Mouse (Mus musculus) left cerebral cortex, adult 9 months (tissue): ENCODE measurements around the gene Gpr162.
A peak's percentile ranks its signal among the peaks of the same experiment; 100 is the strongest.
"Not testable (repeated sequence)": the region's sequence is repeated elsewhere in the genome, so short reads cannot be mapped to it uniquely, and the experiment has no call there.

Source experiments
- DNase-seq, 2 experiments: peaks; one replicate each; pipeline ENCODE4 v3.0.0; 2022; ENCODE audit warnings: low spot score in 2 of 2

The Gpr162 gene

DNA sequence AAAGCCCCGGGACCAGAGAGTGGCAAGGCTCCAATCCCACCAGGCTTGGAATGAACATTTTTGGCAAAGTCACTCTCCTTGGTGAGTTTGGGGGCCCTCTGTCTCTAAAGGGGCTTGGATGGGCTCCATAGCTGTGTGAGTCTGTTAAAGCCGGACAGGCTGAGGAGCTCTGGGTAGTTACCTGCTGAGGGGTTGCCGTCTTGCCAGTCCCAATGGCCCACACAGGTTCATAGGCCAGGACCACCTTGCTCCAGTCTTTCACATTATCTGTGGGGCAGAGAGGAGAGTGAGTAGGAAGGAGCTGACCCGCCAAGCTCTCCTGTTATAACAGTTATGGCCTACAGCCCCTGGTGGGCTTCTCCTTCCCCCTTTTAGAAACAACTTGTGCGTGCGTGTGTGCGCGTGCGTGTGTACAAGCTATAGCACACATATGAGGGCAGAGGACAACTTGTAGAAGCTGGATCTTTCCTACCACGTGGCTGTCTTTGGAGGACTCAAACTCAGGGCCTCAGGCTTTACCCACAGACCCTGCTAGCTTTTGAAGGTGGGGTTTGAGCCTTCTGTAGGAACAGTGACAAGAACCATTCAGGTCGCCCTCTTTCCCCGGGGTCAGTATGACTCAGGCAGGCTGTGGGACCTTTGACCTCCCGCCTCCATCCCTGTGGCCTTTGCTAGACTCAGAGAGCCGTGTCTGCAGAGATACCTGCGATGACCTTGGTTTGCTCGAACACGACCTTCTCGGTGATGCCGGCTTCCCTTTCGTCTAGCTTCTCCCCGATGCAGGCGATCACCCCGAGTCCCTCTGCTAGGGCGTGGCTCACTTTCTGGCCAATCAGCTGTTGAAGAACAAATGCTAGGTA lies 51.9 kb downstream of the Gpr162 start:
- DNase-seq = no peak

GRCm38 (mm10) chr6:124811403-124811665 lies 52.4 kb downstream of the Gpr162 start:
- no peak for DNase-seq

DNA sequence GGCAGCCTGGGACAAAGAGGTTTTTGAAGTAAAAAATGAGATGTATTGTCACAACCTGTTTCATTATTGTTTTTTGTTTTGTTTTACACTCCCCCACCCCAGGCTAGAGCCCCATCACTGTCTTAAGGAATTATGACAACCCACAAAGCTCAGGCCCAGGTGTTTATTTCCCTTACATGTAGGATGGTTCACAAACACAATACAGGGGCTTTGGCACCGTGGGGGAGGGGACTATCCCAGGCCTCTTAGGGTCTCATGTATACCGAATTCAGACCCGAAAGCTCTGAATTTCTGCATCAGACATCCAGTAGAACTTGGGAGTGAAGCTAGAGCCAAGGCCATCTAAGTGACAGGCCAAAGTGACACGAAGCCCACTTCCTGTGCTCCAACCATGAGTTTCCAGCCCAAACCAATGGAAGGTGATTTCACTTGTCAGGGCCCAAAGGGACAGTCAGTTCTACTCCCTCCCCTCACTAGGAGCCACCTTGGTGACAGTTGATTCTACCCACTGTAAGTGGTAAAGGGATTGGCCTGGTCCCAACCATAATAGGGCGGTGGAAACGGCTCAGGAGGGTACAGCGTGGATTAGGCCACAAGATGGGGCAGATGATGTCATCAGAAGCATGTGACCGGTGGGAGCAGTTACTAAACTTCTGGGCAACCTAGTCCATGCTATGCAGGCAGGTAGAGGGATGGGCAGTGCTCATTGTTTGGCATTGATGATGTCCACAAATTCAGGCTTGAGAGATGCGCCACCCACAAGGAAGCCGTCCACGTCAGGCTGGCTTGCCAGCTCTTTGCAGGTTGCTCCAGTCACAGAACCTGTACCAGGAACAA lies 53.0 kb downstream of the Gpr162 start:
- DNase-seq = not testable (repeated sequence)

GRCm38 (mm10) chr6:124809775-124810538 lies 53.8 kb downstream of the Gpr162 start:
- DNase-seq = no peak

DNA sequence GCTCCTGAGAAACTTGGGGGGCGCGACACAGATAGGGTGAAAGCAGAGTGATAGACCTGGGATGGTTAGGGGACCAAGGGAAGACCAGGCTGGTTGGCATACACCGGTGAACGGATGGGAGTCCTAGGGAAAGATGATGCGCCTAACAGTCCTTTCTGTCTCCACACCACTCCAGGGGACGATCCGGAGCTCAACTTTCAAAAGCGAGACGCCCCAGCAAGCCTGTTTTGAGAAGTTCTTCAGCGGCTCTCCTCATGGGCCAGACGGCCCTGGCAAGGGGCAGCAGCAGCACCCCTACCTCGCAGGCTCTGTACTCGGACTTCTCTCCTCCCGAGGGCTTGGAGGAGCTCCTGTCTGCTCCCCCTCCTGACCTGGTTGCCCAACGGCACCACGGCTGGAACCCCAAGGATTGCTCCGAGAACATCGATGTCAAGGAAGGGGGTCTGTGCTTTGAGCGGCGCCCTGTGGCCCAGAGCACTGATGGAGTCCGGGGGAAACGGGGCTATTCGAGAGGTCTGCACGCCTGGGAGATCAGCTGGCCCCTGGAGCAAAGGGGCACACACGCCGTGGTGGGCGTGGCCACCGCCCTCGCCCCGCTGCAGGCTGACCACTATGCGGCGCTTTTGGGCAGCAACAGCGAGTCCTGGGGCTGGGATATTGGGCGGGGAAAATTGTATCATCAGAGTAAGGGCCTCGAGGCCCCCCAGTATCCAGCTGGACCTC lies 54.6 kb downstream of the Gpr162 start:
- peak in 1 of 2 experiments; percentile 69 for DNase-seq
